10 mouse cellular contexts compared by ENCODE assay signal in the genomic region with DNA sequence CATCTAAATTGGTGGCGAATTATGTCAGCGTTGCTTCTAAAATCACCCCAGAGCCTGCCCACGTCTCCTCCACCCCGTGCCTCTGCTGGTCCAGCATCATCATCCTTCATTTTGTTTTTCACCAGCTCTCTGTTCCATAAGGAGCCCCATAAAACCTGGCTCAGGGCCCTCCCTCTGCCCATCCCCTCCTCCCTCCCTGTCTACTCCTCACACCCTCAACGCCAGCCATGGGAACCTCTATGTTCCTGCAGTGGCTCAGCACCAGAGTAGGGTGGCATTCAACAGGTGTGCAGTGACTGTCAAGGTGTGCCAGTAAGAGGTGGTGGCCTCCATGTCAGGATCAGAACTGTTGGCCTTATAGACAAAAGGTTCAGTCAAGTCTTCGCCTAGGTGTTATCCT. TPM values are rescaled to one million over a fixed set of nuclear protein-coding genes. Genes with fewer than 3 reads are reported as not detected.
A peak's percentile ranks its signal among the peaks of the same experiment; 100 is the strongest.
DNase-seq lines count a peak whose midpoint lies in the region; ATAC-seq and TF ChIP-seq lines count a peak whose summit lies in the region.
"Had no signal": no experiment of that assay in that cellular context is flagged by ENCODE, and none has a peak within 500 bp of the region (broad histone marks: within the 10 kb centered on the region; RNA-seq: fewer than 3 reads in every experiment).

No protein-coding gene starts in this region.

- H3K4me3 ChIP-seq in cerebellum, adult 2 months (replicated peaks; ENCODE audit: insufficient read depth, low read depth, low read length), result peak overlapping the region; percentile 71
- no peak overlapping the region for H3K4me3 ChIP-seq in hindbrain, embryonic 14.5 days (replicated peaks; ENCODE audit: low read length)
- H3K4me3 ChIP-seq in hindbrain, postnatal 0 days (ENCODE audit: low read length), result no peak overlapping the region
- peak overlapping the region; percentile 88; the same call in 1 of the 2 replicates for H3K4me3 ChIP-seq in G1E (ENCODE audit: low read depth, low read length)
- H3K4me3 ChIP-seq in limb, embryonic 15.5 days, result no peak overlapping the region

- no peaks in the 10 kb centered on the region for H3K9me3 ChIP-seq in hindbrain, embryonic 14.5 days (ENCODE audit: control insufficient read depth, low read length)
- no peaks in the 10 kb centered on the region for H3K9me3 ChIP-seq in hindbrain, postnatal 0 days (ENCODE audit: low read length)
- H3K9me3 ChIP-seq in G1E (replicated peaks), result no peaks in the 10 kb centered on the region
- no peaks in the 10 kb centered on the region for H3K9me3 ChIP-seq in limb, embryonic 15.5 days

- TF ChIP-seq POLR2A in cerebellum, adult 2 months (IDR thresholded peaks at IDR 0.05; ENCODE audit: borderline replicate concordance, insufficient read depth, low read length), result no peak

- WGBS in cerebellum, adult 2 months, result 37% methylated on average over 6 of the region's 6 CpGs
- 88% methylated on average over 6 of the region's 6 CpGs for WGBS in hindbrain, embryonic 14.5 days
- 84% methylated on average over 6 of the region's 6 CpGs for WGBS in hindbrain, postnatal 0 days
- WGBS in limb, embryonic 15.5 days, result 88% methylated on average over 6 of the region's 6 CpGs

- peaks cover 54% of the 10 kb centered on the region for H3K4me1 ChIP-seq in cerebellum, adult 2 months (ENCODE audit: control insufficient read depth, insufficient read depth, low read length)
- peaks cover 25% of the 10 kb centered on the region for H3K4me1 ChIP-seq in hindbrain, embryonic 14.5 days (replicated peaks; ENCODE audit: control insufficient read depth, insufficient read depth, low read length)
- peaks cover 18% of the 10 kb centered on the region for H3K4me1 ChIP-seq in hindbrain, postnatal 0 days (ENCODE audit: insufficient read depth, low read length)
- peaks cover 92% of the 10 kb centered on the region for H3K4me1 ChIP-seq in G1E (ENCODE audit: insufficient read depth, low read depth, low read length)
- peaks cover 52% of the 10 kb centered on the region for H3K4me1 ChIP-seq in limb, embryonic 15.5 days

- no peaks in the 10 kb centered on the region for H3K27me3 ChIP-seq in cerebellum, adult 2 months (ENCODE audit: control insufficient read depth, insufficient read depth, low read length)
- peaks cover 17% of the 10 kb centered on the region for H3K27me3 ChIP-seq in hindbrain, embryonic 14.5 days (ENCODE audit: control insufficient read depth, insufficient read depth, low read length)
- H3K27me3 ChIP-seq in hindbrain, postnatal 0 days (ENCODE audit: insufficient read depth, low read length), result no peaks in the 10 kb centered on the region
- H3K27me3 ChIP-seq in G1E (ENCODE audit: insufficient read depth, low read length), result peaks cover 6% of the 10 kb centered on the region; the same call in 1 of the 2 replicates
- H3K27me3 ChIP-seq in limb, embryonic 15.5 days, result peaks cover 13% of the 10 kb centered on the region
- H3K27me3 ChIP-seq: Patski had no signal

- DNase-seq in cerebellum, adult 2 months, result peak; percentile 55 to 58
- no peak for DNase-seq in hindbrain, embryonic 14.5 days (ENCODE audit: low spot score)
- DNase-seq in hindbrain, postnatal 0 days (ENCODE audit: low spot score), result no peak
- no peak for DNase-seq in G1E (ENCODE audit: low spot score)
- no peak for DNase-seq in adrenal gland, adult 18-20 months (ENCODE audit: low spot score in 2 of 2)
- DNase-seq in thymus, postnatal 4 days, result no peak
- DNase-seq: layer of hippocampus, adult 9-11 months had no signal

- no peak overlapping the region for H3K9ac ChIP-seq in hindbrain, embryonic 14.5 days
- no peak overlapping the region for H3K9ac ChIP-seq in hindbrain, postnatal 0 days (replicated peaks; ENCODE audit: low read length)
- H3K9ac ChIP-seq in limb, embryonic 15.5 days, result 0 out of 2 replicates have a peak overlapping the region, but pooled peaks have one; percentile 7

- no peaks in the 10 kb centered on the region for H3K36me3 ChIP-seq in hindbrain, embryonic 14.5 days (replicated peaks; ENCODE audit: control insufficient read depth, insufficient read depth)
- H3K36me3 ChIP-seq in hindbrain, postnatal 0 days (ENCODE audit: insufficient read depth, low read length), result no peaks in the 10 kb centered on the region
- H3K36me3 ChIP-seq in G1E (replicated peaks), result peaks cover 61% of the 10 kb centered on the region
- H3K36me3 ChIP-seq in limb, embryonic 15.5 days, result peaks cover 12% of the 10 kb centered on the region; the same call in 1 of the 2 replicates

- no peak for ATAC-seq in cerebellum, adult (ENCODE audit: insufficient number of reproducible peaks, low FRiP score, low TSS enrichment)
- ATAC-seq in hindbrain, embryonic 14.5 days (ENCODE audit: low FRiP score), result no peak
- no peak for ATAC-seq in hindbrain, postnatal 0 days
- ATAC-seq in G1E (ENCODE audit: extremely low read depth, insufficient number of reproducible peaks, low FRiP score, poor library complexity, severe bottlenecking), result no peak
- no peak for ATAC-seq in limb, embryonic 15.5 days (ENCODE audit: insufficient number of reproducible peaks, low FRiP score, low TSS enrichment, low read depth)
- ATAC-seq: Patski had no signal

- TF ChIP-seq CTCF in cerebellum, adult 2 months (IDR thresholded peaks at IDR 0.05; ENCODE audit: borderline replicate concordance, insufficient read depth, low read depth, low read length), result no peak
- TF ChIP-seq CTCF in hindbrain, postnatal 0 days (IDR thresholded peaks at IDR 0.05; ENCODE audit: low read depth), result no peak
- TF ChIP-seq CTCF in G1E (IDR thresholded peaks at IDR 0.05; ENCODE audit: low read depth, low read length), result no peak

- peak overlapping the region; percentile 87 for H3K27ac ChIP-seq in cerebellum, adult 2 months (ENCODE audit: insufficient read depth, low read length)
- no peak overlapping the region for H3K27ac ChIP-seq in hindbrain, embryonic 14.5 days
- no peak overlapping the region for H3K27ac ChIP-seq in hindbrain, postnatal 0 days
- no peak overlapping the region for H3K27ac ChIP-seq in limb, embryonic 15.5 days

- H3K4me2 ChIP-seq in hindbrain, embryonic 14.5 days (replicated peaks), result 0 out of 2 replicates have a peak overlapping the region, but pooled peaks have one; percentile 92
- no peak overlapping the region for H3K4me2 ChIP-seq in hindbrain, postnatal 0 days (ENCODE audit: low read depth, low read length)
- H3K4me2 ChIP-seq in limb, embryonic 15.5 days, result no peak overlapping the region

RNA-seq across cellular contexts. Expression of a gene that starts 2.4 kb away (rescaled TPM):
- polyA plus RNA-seq in cerebellum, adult 2 months (2012; rRNA removed), result 288 and 314 TPM in 2 replicates
- polyA plus RNA-seq in hindbrain, embryonic 14.5 days (2014; fragmentation: Nextera tagmentation; extraction: Ambion mirVana), result 137 and 151 TPM in 2 replicates
- 223 and 242 TPM in 2 replicates for total RNA-seq in hindbrain, postnatal 0 days (2014; rRNA removed)
- 97.4 and 108 TPM in 2 replicates for polyA plus RNA-seq in hindbrain, postnatal 0 days (2015; fragmentation: Nextera tagmentation; extraction: Ambion mirVana)
- total RNA-seq in G1E (2014; fragmentation: Nextera tagmentation) (58.0 and 62.2 TPM in 2 replicates), G1E (2017) (58.8 and 66.6 TPM in 2 replicates)
- 266 and 331 TPM in 2 replicates for polyA plus RNA-seq in G1E (2012)
- polyA plus RNA-seq in limb, embryonic 15.5 days (2015; fragmentation: Nextera tagmentation; extraction: Ambion mirVana), result 44.8 and 48.1 TPM in 2 replicates
- total RNA-seq in adrenal gland, adult 18-20 months (2021), result 10 to 100 TPM; 37.6 to 40.4 TPM

RNA-seq across cellular contexts. Expression of a gene that starts 3.8 kb away (rescaled TPM):
- 0.51 and 1.2 TPM in 2 replicates for polyA plus RNA-seq in cerebellum, adult 2 months (2012; rRNA removed)
- polyA plus RNA-seq in hindbrain, embryonic 14.5 days (2014; fragmentation: Nextera tagmentation; extraction: Ambion mirVana), result 3.9 and 6.0 TPM in 2 replicates
- total RNA-seq in hindbrain, postnatal 0 days (2014; rRNA removed), result 2.9 and 6.0 TPM in 2 replicates
- polyA plus RNA-seq in hindbrain, postnatal 0 days (2015; fragmentation: Nextera tagmentation; extraction: Ambion mirVana), result 3.9 and 5.2 TPM in 2 replicates
- total RNA-seq in G1E (2014; fragmentation: Nextera tagmentation), result 0.44 TPM in 1 of 2 replicates, not detected in the other
- 1.8 and 1.9 TPM in 2 replicates for total RNA-seq in G1E (2017)
- polyA plus RNA-seq in G1E (2012), result 1.4 and 1.6 TPM in 2 replicates
- polyA plus RNA-seq in limb, embryonic 15.5 days (2015; fragmentation: Nextera tagmentation; extraction: Ambion mirVana), result 8.4 and 9.9 TPM in 2 replicates
- 1 to 10 TPM; 1.1 to 1.6 TPM for total RNA-seq in adrenal gland, adult 18-20 months (2021)

RNA-seq across cellular contexts. Expression of a gene that starts 25.7 kb away (rescaled TPM):
- 36.3 and 36.9 TPM in 2 replicates for polyA plus RNA-seq in cerebellum, adult 2 months (2012; rRNA removed)
- 18.7 and 20.6 TPM in 2 replicates for polyA plus RNA-seq in hindbrain, embryonic 14.5 days (2014; fragmentation: Nextera tagmentation; extraction: Ambion mirVana)
- 24.3 and 46.2 TPM in 2 replicates for total RNA-seq in hindbrain, postnatal 0 days (2014; rRNA removed)
- 19.6 and 20.2 TPM in 2 replicates for polyA plus RNA-seq in hindbrain, postnatal 0 days (2015; fragmentation: Nextera tagmentation; extraction: Ambion mirVana)
- total RNA-seq in G1E (2014; fragmentation: Nextera tagmentation), result 9.0 and 11.4 TPM in 2 replicates
- total RNA-seq in G1E (2017), result 23.5 and 23.9 TPM in 2 replicates
- polyA plus RNA-seq in G1E (2012), result 77.9 and 80.5 TPM in 2 replicates
- 37.3 and 39.3 TPM in 2 replicates for polyA plus RNA-seq in limb, embryonic 15.5 days (2015; fragmentation: Nextera tagmentation; extraction: Ambion mirVana)
- 10 to 100 TPM; 34.3 to 40.9 TPM for total RNA-seq in adrenal gland, adult 18-20 months (2021)

RNA-seq across cellular contexts. Expression of a gene that starts 28.4 kb away (rescaled TPM):
- polyA plus RNA-seq in cerebellum, adult 2 months (2012; rRNA removed), result 61.8 and 63.9 TPM in 2 replicates
- polyA plus RNA-seq in hindbrain, embryonic 14.5 days (2014; fragmentation: Nextera tagmentation; extraction: Ambion mirVana), result 26.4 and 31.5 TPM in 2 replicates
- total RNA-seq in hindbrain, postnatal 0 days (2014; rRNA removed), result 61.0 and 63.6 TPM in 2 replicates
- polyA plus RNA-seq in hindbrain, postnatal 0 days (2015; fragmentation: Nextera tagmentation; extraction: Ambion mirVana), result 24.0 and 27.6 TPM in 2 replicates
- total RNA-seq in G1E (2014; fragmentation: Nextera tagmentation), result 36.2 and 44.6 TPM in 2 replicates
- total RNA-seq in G1E (2017), result 27.9 and 38.9 TPM in 2 replicates
- 113 and 130 TPM in 2 replicates for polyA plus RNA-seq in G1E (2012)
- polyA plus RNA-seq in limb, embryonic 15.5 days (2015; fragmentation: Nextera tagmentation; extraction: Ambion mirVana), result 77.1 and 87.5 TPM in 2 replicates
- total RNA-seq in adrenal gland, adult 18-20 months (2021), result 100 to 1,000 TPM; 104 to 123 TPM

RNA-seq across cellular contexts. Expression of a gene that starts 28.5 kb away (rescaled TPM):
- polyA plus RNA-seq in cerebellum, adult 2 months (2012; rRNA removed), result 81.4 and 84.9 TPM in 2 replicates
- polyA plus RNA-seq in hindbrain, embryonic 14.5 days (2014; fragmentation: Nextera tagmentation; extraction: Ambion mirVana), result 136 and 142 TPM in 2 replicates
- total RNA-seq in hindbrain, postnatal 0 days (2014; rRNA removed), result 106 and 113 TPM in 2 replicates
- polyA plus RNA-seq in hindbrain, postnatal 0 days (2015; fragmentation: Nextera tagmentation; extraction: Ambion mirVana), result 159 and 170 TPM in 2 replicates
- total RNA-seq in G1E (2014; fragmentation: Nextera tagmentation) (75.6 and 78.6 TPM in 2 replicates), G1E (2017) (186 and 206 TPM in 2 replicates)
- polyA plus RNA-seq in G1E (2012), result 612 and 631 TPM in 2 replicates
- polyA plus RNA-seq in limb, embryonic 15.5 days (2015; fragmentation: Nextera tagmentation; extraction: Ambion mirVana), result 189 and 194 TPM in 2 replicates
- 100 to 1,000 TPM; 105 to 111 TPM for total RNA-seq in adrenal gland, adult 18-20 months (2021)

Comparison
In these comparisons a context has a peak if more than half of its experiments do, and no peak if none do; other contexts are left out.
1. DNase-seq: peak in cerebellum, adult 2 months (2 of 2); none in hindbrain, embryonic 14.5 days (single experiment), hindbrain, postnatal 0 days (single experiment), G1E (single experiment), adrenal gland, adult 18-20 months (0 of 2) and thymus, postnatal 4 days (single experiment).
2. H3K4me3 ChIP-seq: peak in cerebellum, adult 2 months (single experiment) and G1E (single experiment); none in hindbrain, embryonic 14.5 days (single experiment), hindbrain, postnatal 0 days (single experiment) and limb, embryonic 15.5 days (single experiment).